Mouse (Mus musculus): ENCODE measurements around the gene Dpysl5.
A peak's percentile ranks its signal among the peaks of the same experiment; 100 is the strongest.

The Dpysl5 gene

GRCm38 (mm10) chr5:30765596-30766370 is 54.4 kb downstream of the Dpysl5 start:
- DNase-seq: no peak

GRCm38 (mm10) chr5:30768082-30768481 is 56.7 kb downstream of the Dpysl5 start:
- DNase-seq: no peak

GRCm38 (mm10) chr5:30768598-30768997 is 57.2 kb downstream of the Dpysl5 start:
- peak; percentile 33 for DNase-seq

- no peak for DNase-seq
These were observed 57.7 kb downstream of the Dpysl5 start for GRCm38 (mm10) chr5:30769075-30769474.

GRCm38 (mm10) chr5:30774601-30775371 is 63.4 kb downstream of the Dpysl5 start:
- DNase-seq: peak; percentile 91

GRCm38 (mm10) chr5:30780699-30781098 is 69.3 kb downstream of the Dpysl5 start:
- no peak for DNase-seq

- DNase-seq: no peak
These were observed 69.8 kb downstream of the Dpysl5 start for GRCm38 (mm10) chr5:30781147-30781546.

- no peak for DNase-seq
These were observed 76.0 kb downstream of the Dpysl5 start for GRCm38 (mm10) chr5:30787381-30787780.

- DNase-seq: no peak
These were observed 78.7 kb downstream of the Dpysl5 start for GRCm38 (mm10) chr5:30790047-30790446.

GRCm38 (mm10) chr5:30796125-30796524 is 84.8 kb downstream of the Dpysl5 start:
- peak; percentile 76 for DNase-seq

GRCm38 (mm10) chr5:30797482-30797881 is 86.1 kb downstream of the Dpysl5 start:
- no peak for DNase-seq

GRCm38 (mm10) chr5:30797982-30798381 is 86.6 kb downstream of the Dpysl5 start:
- no peak for DNase-seq

GRCm38 (mm10) chr5:30798965-30799364 is 87.6 kb downstream of the Dpysl5 start:
- no peak for DNase-seq

- no peak for DNase-seq
These were observed 91.5 kb downstream of the Dpysl5 start for GRCm38 (mm10) chr5:30802724-30803467.

GRCm38 (mm10) chr5:30806106-30806505 is 94.7 kb downstream of the Dpysl5 start:
- peak; percentile 91 for DNase-seq

- DNase-seq: peak; percentile 94
These were observed 103.2 kb downstream of the Dpysl5 start, which contains the start of gene Mapre3 for GRCm38 (mm10) chr5:30814424-30815119. Gene Mapre3, plus strand, starts transcription at chr5:30814641.

- peak; percentile 63 for DNase-seq
These were observed 103.7 kb downstream of the Dpysl5 start for GRCm38 (mm10) chr5:30815120-30815465.

- DNase-seq: no peak
These were observed 105.0 kb downstream of the Dpysl5 start for GRCm38 (mm10) chr5:30816261-30816791.

GRCm38 (mm10) chr5:30818758-30819309 is 107.5 kb downstream of the Dpysl5 start:
- no peak for DNase-seq

- no peak for DNase-seq
These were observed 111.3 kb downstream of the Dpysl5 start for GRCm38 (mm10) chr5:30822689-30823088.

GRCm38 (mm10) chr5:30823091-30823490 is 111.7 kb downstream of the Dpysl5 start:
- no peak for DNase-seq

All from cerebellum, adult 9-11 months (tissue).